Mouse (Mus musculus) lung, adult 18-20 months (tissue): ENCODE measurements around the gene Olfr820.
"Not testable (repeated sequence)": the region's sequence is repeated elsewhere in the genome, so short reads cannot be mapped to it uniquely, and the experiment has no call there.

Experiments
- DNase-seq, 2 experiments: peaks; one replicate each; pipeline ENCODE4 v3.0.0; 2022; ENCODE audit warnings: mixed read lengths in 2 of 2

Olfr820 gene

GRCm38 (mm10) chr10:130012321-130012720 is at the start of gene Olfr820:
Gene Olfr820, plus strand, starts transcription at chr10:130012621.
- DNase-seq: no peak

GRCm38 (mm10) chr10:129966232-129966631 is 46.2 kb upstream of the Olfr820 start:
- DNase-seq: not testable (repeated sequence)

GRCm38 (mm10) chr10:129967166-129967565 is 45.3 kb upstream of the Olfr820 start, which contains the start of gene Olfr819:
Gene Olfr819, minus strand, starts transcription at chr10:129967266.
- not testable (repeated sequence) for DNase-seq

- DNase-seq: not testable (repeated sequence)
Measured at GRCm38 (mm10) chr10:129972994-129973393, 39.4 kb upstream of the Olfr820 start.

DNA sequence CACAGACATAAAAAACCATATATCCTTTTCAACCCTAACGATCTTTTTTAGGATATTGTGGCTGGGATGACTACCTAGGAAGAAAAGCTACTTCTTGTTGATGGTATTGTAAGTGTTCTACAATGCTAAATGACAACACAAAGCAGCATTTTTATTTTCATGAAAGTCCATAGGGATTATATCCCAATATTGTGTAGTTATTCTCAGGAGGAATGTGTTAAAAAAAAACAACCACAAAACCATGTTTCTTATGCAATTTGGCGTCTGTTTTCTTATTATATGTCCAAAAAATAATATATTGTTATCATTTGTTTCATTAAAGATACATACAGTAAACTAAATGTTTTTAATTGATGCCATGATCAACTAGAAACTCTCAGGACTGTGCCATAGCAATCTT is 36.4 kb upstream of the Olfr820 start, which contains the start of gene Olfr247:
TSS of gene Olfr247 (minus strand) at position 101 of the 400 bp plus-strand sequence.
- DNase-seq: not testable (repeated sequence)

DNA sequence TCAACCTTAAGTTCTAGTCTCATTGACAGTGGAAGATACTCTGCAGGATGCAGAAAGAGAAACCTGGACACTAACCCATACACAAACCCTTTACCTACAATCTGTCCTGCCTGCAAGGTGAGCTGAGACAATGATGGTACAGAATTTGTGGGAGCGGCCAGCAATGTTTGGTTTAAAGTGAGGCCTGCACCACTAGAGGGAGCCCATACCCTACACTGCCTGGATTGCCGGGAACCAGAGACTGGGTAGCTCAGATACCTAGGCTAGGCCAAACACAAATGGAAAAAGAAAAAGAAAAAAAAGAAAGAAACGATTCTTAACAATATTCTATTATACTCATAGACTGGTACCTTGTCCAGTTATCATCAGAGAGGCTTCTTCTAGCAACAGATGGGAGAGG is 30.6 kb upstream of the Olfr820 start:
- DNase-seq: not testable (repeated sequence)

- not testable (repeated sequence) for DNase-seq
Measured at GRCm38 (mm10) chr10:129984962-129985361, 27.5 kb upstream of the Olfr820 start, which contains the start of gene Gm10310. Gene Gm10310, minus strand, starts transcription at chr10:129985062.

DNA sequence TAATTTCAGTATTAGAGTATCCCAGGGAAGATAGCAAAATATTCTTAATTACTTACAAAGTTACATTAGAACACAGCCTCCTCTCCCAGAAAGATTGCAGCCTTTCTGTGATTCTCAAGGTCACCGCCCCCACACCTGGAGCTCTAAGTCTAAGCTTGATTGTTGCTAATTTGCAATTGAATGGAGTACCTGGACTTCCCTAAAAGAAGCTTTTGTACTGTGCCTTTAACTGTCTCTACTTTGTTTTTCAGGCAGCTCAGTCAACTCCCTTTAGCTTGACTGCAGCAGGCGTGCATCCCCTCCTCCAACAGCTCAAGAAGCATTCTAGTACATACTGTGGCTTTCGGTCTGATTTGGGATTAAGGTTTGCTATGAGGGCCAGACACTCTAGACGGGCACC is 8.3 kb upstream of the Olfr820 start:
- not testable (repeated sequence) for DNase-seq

GRCm38 (mm10) chr10:130005366-130005765 is 7.1 kb upstream of the Olfr820 start:
- not testable (repeated sequence) for DNase-seq

- DNase-seq: no peak
Measured at GRCm38 (mm10) chr10:130030048-130030447, 17.6 kb downstream of the Olfr820 start, which contains the start of gene Olfr821. Gene Olfr821, plus strand, starts transcription at chr10:130030348.

GRCm38 (mm10) chr10:130037096-130037495 is 24.7 kb downstream of the Olfr820 start:
- no peak for DNase-seq
